Mouse (Mus musculus): Measurements from ENCODE around the gene Rmdn3. TPM values are rescaled to one million over a fixed set of nuclear protein-coding genes. Genes with fewer than 3 reads are reported as not detected.

Rmdn3 gene
- total RNA-seq (2021): 1 to 10 TPM; 5.7 to 9.2 TPM
- long read RNA-seq, experiment 1, transcript Rmdn3-201 (13 exons, 2,249 nt): major isoform, 5 of 5 reads
- long read RNA-seq, experiment 1, partial matches to known transcripts: 0 of 5 reads
- long read RNA-seq, experiment 1, other reads (novel, unspliced or antisense): 0 of 5 reads
- long read RNA-seq, experiment 2, transcript Rmdn3-201 (13 exons, 2,249 nt): major isoform, 8 of 9 reads
- long read RNA-seq, experiment 2, partial matches to known transcripts: 0 of 9 reads
- long read RNA-seq, experiment 2, other reads (novel, unspliced or antisense): 1 of 9 reads

- DNase-seq: peak; percentile 84
Observed at GRCm38 (mm10) chr2:119156681-119157572, at the start of gene Rmdn3. Gene Rmdn3 (minus strand): TSS chr2:119157034.

GRCm38 (mm10) chr2:119203871-119204460 lies 47.1 kb upstream of the Rmdn3 start:
- DNase-seq: peak; percentile 15

GRCm38 (mm10) chr2:119202914-119203453 lies 46.1 kb upstream of the Rmdn3 start:
- no peak for DNase-seq

- DNase-seq: no peak
Observed at GRCm38 (mm10) chr2:119198934-119199333, 42.1 kb upstream of the Rmdn3 start.

GRCm38 (mm10) chr2:119198049-119198448 lies 41.2 kb upstream of the Rmdn3 start:
- DNase-seq: no peak

GRCm38 (mm10) chr2:119197493-119197892 lies 40.7 kb upstream of the Rmdn3 start:
- DNase-seq: no peak

GRCm38 (mm10) chr2:119196316-119197108 lies 39.7 kb upstream of the Rmdn3 start:
- DNase-seq: no peak

GRCm38 (mm10) chr2:119194140-119194539 lies 37.3 kb upstream of the Rmdn3 start:
- DNase-seq: peak; percentile 74

- DNase-seq: no peak
Observed at GRCm38 (mm10) chr2:119190969-119191368, 34.1 kb upstream of the Rmdn3 start.

GRCm38 (mm10) chr2:119189029-119189710 lies 32.3 kb upstream of the Rmdn3 start:
- peak; percentile 72 for DNase-seq

- DNase-seq: no peak
Observed at GRCm38 (mm10) chr2:119182914-119183313, 26.1 kb upstream of the Rmdn3 start.

- no peak for DNase-seq
Observed at GRCm38 (mm10) chr2:119177384-119177939, 20.6 kb upstream of the Rmdn3 start.

GRCm38 (mm10) chr2:119176761-119177160 lies 19.9 kb upstream of the Rmdn3 start:
- DNase-seq: no peak

- no peak for DNase-seq
Observed at GRCm38 (mm10) chr2:119175614-119176013, 18.8 kb upstream of the Rmdn3 start.

GRCm38 (mm10) chr2:119174866-119175265 lies 18.0 kb upstream of the Rmdn3 start:
- DNase-seq: no peak

- DNase-seq: no peak
Observed at GRCm38 (mm10) chr2:119173991-119174651, 17.3 kb upstream of the Rmdn3 start, which contains the start of gene Gm14137. Gene Gm14137 (plus strand): TSS chr2:119174509.

- peak; percentile 27 for DNase-seq
Observed at GRCm38 (mm10) chr2:119172862-119173576, 16.2 kb upstream of the Rmdn3 start.

- DNase-seq: no peak
Observed at GRCm38 (mm10) chr2:119172446-119172845, 15.6 kb upstream of the Rmdn3 start.

- no peak for DNase-seq
Observed at GRCm38 (mm10) chr2:119171574-119171973, 14.7 kb upstream of the Rmdn3 start.

Data from gastrocnemius, postnatal 25 days (tissue).